Mouse (Mus musculus): Measurements from ENCODE around the gene Gm10644. TPM values are rescaled to one million over a fixed set of nuclear protein-coding genes. Genes with fewer than 3 reads are reported as not detected.

Gene Gm10644
- polyA plus RNA-seq, 1 experiment from 2014 or later: 0.37 TPM

DNA sequence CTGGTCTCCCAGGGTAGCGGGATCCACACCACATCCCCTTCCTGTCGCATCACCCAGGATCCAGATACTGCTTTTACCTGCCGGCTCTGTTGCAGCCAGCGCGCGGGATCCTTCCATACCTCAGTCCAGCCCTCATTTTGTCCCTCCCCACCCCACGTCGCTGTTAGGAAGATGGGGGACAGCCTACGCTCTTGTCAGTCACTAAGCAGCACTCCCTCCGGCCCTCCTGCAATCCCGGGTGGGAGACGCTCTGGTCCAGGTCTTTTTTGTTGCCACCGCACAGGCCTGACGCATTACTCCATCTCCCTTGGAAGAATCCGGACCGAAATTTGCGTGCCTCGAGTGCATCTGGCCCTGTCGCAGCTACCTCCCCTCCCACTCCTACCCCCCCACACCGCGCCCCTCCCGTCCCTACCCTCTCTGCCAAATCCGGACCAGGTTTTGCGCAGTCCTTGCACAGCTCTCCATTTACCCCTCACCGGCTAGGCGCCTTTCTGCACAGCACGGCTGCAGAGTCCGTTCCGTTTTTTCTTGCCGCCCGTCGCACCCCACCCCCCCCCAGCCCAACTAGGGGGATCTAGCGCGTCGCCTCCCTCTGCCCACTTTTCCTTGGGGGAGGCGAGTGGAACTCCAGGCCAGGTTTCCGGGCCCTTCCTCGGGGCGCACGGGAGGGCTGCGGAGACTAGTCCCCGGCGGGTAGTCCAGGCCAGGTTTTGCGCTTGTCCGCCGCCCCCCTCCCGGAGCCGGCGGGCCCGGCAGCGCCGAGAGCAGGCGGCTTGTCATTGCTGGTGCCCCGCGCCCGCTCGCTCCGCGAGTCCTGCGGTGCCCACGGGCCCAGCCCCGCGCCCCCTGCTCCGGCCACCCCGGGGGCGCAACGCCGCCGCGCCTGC, 55.4 kb downstream of the Gm10644 start, which contains the start of gene Adgrl1:
TSS of gene Adgrl1 (plus strand) at position 743 of the 890 bp plus-strand sequence.
- Histone ChIP-seq H3K4me3 (ENCODE audit: low read depth, low read length) (peak within 1 kb of the TSS; percentile 86), H3K4me2 (peak within 1 kb of the TSS; percentile 97), H3K9me3 (ENCODE audit: control insufficient read depth, low read length) (no peaks in the 10 kb centered on the region), H3K27me3 (replicated peaks; ENCODE audit: control insufficient read depth, insufficient read depth, low read length) (peaks cover 38% of the 10 kb centered on the region), H3K9ac (ENCODE audit: low read depth, low read length) (peak within 1 kb of the TSS; percentile 80), H3K4me1 (replicated peaks; ENCODE audit: control insufficient read depth, insufficient read depth, low read length) (peaks cover 37% of the 10 kb centered on the region), H3K36me3 (ENCODE audit: control insufficient read depth, insufficient read depth, low read length) (no peaks in the 10 kb centered on the region), H3K27ac (ENCODE audit: low read depth, low read length) (peak within 1 kb of the TSS; percentile 93)
- peak; percentile 90 for DNase-seq (ENCODE audit: low spot score)
- WGBS: under 1% methylated on average over 68 of the region's 70 CpGs
- peak; percentile 83 for ATAC-seq (replicated peaks; ENCODE audit: low FRiP score)

DNA sequence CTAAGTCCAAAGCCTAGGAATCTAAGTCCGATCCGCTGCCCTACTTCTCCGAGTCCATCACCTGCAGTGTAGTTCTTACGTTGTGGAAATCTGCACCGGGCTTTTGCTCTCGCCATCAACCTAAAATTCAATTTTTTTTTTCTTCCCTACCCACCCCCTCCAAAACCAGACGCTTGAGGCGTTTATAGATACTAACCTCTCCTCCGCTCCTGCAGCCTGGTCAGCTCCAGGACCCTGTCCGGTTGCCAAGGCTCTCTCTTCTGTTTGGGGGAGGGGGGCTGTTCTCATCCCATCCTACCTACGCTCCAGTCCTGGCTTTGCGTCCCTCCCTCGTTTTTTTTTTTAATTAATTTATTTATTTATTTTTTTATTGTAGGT, 56.0 kb downstream of the Gm10644 start:
- Histone ChIP-seq H3K27me3 (replicated peaks; ENCODE audit: control insufficient read depth, insufficient read depth, low read length) (peaks cover 39% of the 10 kb centered on the region), H3K9me3 (ENCODE audit: control insufficient read depth, low read length) (no peaks in the 10 kb centered on the region), H3K4me1 (replicated peaks; ENCODE audit: control insufficient read depth, insufficient read depth, low read length) (peaks cover 31% of the 10 kb centered on the region), H3K4me3 (ENCODE audit: low read depth, low read length) (peak overlapping the region; percentile 86), H3K9ac (ENCODE audit: low read depth, low read length) (peak overlapping the region; percentile 80; the same call in 1 of the 2 replicates), H3K4me2 (peak overlapping the region; percentile 97), H3K36me3 (ENCODE audit: control insufficient read depth, insufficient read depth, low read length) (no peaks in the 10 kb centered on the region), H3K27ac (ENCODE audit: low read depth, low read length) (peak overlapping the region; percentile 93)
- DNase-seq (ENCODE audit: low spot score): no peak
- 2% methylated on average over 13 of the region's 13 CpGs for WGBS
- no peak; the same call in 1 of the 2 replicates for ATAC-seq (replicated peaks; ENCODE audit: low FRiP score)

DNA sequence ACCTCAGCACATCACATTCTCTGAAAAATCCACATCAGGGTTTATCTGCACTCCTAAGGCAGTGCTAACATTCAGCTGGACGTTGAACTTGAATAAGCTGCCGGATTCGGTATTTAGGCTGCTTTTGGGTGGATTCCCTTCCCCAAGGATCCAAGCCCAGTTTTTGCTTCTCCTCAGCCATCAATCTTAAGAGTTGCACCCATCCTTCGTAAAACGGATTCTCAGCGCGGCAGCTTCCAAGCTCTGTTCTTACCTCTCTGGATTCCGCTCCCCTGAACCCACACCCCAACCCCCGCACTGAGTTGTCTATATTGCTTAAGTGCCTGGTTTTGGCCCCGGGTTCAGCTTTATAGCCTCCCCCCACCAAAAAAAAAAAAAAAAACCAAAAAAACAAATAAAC, 56.5 kb downstream of the Gm10644 start:
- WGBS: 14% methylated on average over 10 of the region's 10 CpGs
- Histone ChIP-seq H3K4me2 (peak overlapping the region; percentile 97), H3K4me1 (replicated peaks; ENCODE audit: control insufficient read depth, insufficient read depth, low read length) (peaks cover 26% of the 10 kb centered on the region), H3K27me3 (replicated peaks; ENCODE audit: control insufficient read depth, insufficient read depth, low read length) (peaks cover 39% of the 10 kb centered on the region), H3K27ac (ENCODE audit: low read depth, low read length) (peak overlapping the region; percentile 93), H3K4me3 (ENCODE audit: low read depth, low read length) (peak overlapping the region; percentile 86), H3K9ac (ENCODE audit: low read depth, low read length) (no peak overlapping the region), H3K36me3 (ENCODE audit: control insufficient read depth, insufficient read depth, low read length) (no peaks in the 10 kb centered on the region), H3K9me3 (ENCODE audit: control insufficient read depth, low read length) (no peaks in the 10 kb centered on the region)
- ATAC-seq (replicated peaks; ENCODE audit: low FRiP score): no peak
- DNase-seq (ENCODE audit: low spot score): no peak

DNA sequence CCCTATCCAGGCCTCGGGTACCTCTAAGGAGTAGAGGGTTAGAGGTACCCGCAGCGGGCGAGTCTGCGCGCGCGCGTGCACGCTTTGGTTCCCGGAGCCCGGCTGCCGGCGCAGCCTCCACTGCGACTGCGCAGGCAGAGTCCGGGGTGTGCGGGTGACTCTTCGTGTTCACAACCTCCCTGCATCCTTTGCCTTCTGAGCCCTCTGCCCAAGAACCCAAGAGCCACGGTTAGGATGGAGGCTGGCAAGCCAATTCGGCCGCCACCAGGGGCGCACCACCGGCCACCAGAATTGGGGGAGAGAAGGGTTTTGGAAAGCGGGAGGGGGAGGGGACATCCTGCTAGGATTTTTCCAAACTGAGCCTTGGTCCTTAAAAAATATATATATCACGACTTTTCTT, 57.8 kb downstream of the Gm10644 start:
- Histone ChIP-seq H3K27ac (ENCODE audit: low read depth, low read length) (no peak overlapping the region), H3K27me3 (replicated peaks; ENCODE audit: control insufficient read depth, insufficient read depth, low read length) (peaks cover 38% of the 10 kb centered on the region), H3K9ac (ENCODE audit: low read depth, low read length) (no peak overlapping the region), H3K4me2 (peak overlapping the region; percentile 62), H3K4me3 (ENCODE audit: low read depth, low read length) (peak overlapping the region; percentile 15; the same call in 1 of the 2 replicates), H3K9me3 (ENCODE audit: control insufficient read depth, low read length) (no peaks in the 10 kb centered on the region), H3K4me1 (replicated peaks; ENCODE audit: control insufficient read depth, insufficient read depth, low read length) (peaks cover 13% of the 10 kb centered on the region), H3K36me3 (ENCODE audit: control insufficient read depth, insufficient read depth, low read length) (no peaks in the 10 kb centered on the region)
- 9% methylated on average over 26 of the region's 26 CpGs for WGBS
- no peak for ATAC-seq (replicated peaks; ENCODE audit: low FRiP score)
- DNase-seq (ENCODE audit: low spot score): no peak

DNA sequence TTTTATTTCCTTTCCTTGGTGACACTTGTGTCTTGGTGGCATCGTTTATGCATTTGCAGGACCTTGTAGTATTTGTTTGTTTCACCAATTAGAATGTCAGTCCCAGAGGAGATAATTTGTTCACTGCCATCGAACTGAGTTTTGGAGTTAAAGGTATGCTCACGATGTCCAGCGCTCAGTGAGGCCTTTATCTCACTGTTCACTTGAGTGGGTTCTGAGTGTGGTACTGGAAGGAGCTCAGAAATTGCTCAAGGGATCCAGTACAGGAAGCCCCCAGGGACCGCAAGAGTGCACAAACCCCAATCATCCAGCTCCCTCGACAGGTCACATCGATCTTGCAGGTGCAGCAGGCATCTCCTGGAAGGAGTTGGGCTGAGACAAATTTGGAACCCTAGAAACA, 58.5 kb downstream of the Gm10644 start:
- Histone ChIP-seq H3K27me3 (replicated peaks; ENCODE audit: control insufficient read depth, insufficient read depth, low read length) (peaks cover 33% of the 10 kb centered on the region), H3K4me1 (replicated peaks; ENCODE audit: control insufficient read depth, insufficient read depth, low read length) (peaks cover 8% of the 10 kb centered on the region), H3K27ac (ENCODE audit: low read depth, low read length) (no peak overlapping the region), H3K36me3 (ENCODE audit: control insufficient read depth, insufficient read depth, low read length) (no peaks in the 10 kb centered on the region), H3K4me3 (ENCODE audit: low read depth, low read length) (no peak overlapping the region), H3K9ac (ENCODE audit: low read depth, low read length) (no peak overlapping the region), H3K4me2 (no peak overlapping the region), H3K9me3 (ENCODE audit: control insufficient read depth, low read length) (no peaks in the 10 kb centered on the region)
- ATAC-seq (replicated peaks; ENCODE audit: low FRiP score): no peak
- WGBS: 76% methylated on average over 7 of the region's 7 CpGs
- no peak for DNase-seq (ENCODE audit: low spot score)

DNA sequence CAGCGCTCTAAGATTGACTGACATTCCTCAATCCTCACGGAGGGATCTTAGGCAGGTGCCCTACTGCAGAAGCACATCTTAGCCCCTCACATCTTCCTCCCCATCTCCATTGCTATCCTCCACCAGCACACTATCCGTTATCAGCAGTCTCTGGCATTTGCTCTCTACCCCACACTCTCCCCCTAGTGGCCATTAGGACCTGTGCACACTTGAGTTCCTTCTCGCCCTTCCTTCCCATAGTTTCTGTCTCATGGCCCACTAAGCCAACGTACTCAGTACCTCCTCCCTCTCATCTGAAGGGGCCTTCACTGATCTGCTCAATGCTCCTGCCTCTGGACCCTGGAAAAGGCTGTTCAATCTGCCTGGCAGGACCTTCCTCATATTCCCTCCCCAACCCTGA, 59.1 kb downstream of the Gm10644 start:
- no peak overlapping the region for H3K4me3 ChIP-seq (ENCODE audit: low read depth, low read length)
- peaks cover 5% of the 10 kb centered on the region for H3K4me1 ChIP-seq (replicated peaks; ENCODE audit: control insufficient read depth, insufficient read depth, low read length)
- H3K9ac ChIP-seq (ENCODE audit: low read depth, low read length): no peak overlapping the region
- no peak overlapping the region for H3K27ac ChIP-seq (ENCODE audit: low read depth, low read length)
- no peaks in the 10 kb centered on the region for H3K9me3 ChIP-seq (ENCODE audit: control insufficient read depth, low read length)
- ATAC-seq (replicated peaks; ENCODE audit: low FRiP score) (no peak), DNase-seq (ENCODE audit: low spot score) (no peak)
- no peak overlapping the region for H3K4me2 ChIP-seq
- no peaks in the 10 kb centered on the region for H3K36me3 ChIP-seq (ENCODE audit: control insufficient read depth, insufficient read depth, low read length)
- peaks cover 30% of the 10 kb centered on the region for H3K27me3 ChIP-seq (replicated peaks; ENCODE audit: control insufficient read depth, insufficient read depth, low read length)
- 6% methylated on average over 5 of the region's 5 CpGs for WGBS

DNA sequence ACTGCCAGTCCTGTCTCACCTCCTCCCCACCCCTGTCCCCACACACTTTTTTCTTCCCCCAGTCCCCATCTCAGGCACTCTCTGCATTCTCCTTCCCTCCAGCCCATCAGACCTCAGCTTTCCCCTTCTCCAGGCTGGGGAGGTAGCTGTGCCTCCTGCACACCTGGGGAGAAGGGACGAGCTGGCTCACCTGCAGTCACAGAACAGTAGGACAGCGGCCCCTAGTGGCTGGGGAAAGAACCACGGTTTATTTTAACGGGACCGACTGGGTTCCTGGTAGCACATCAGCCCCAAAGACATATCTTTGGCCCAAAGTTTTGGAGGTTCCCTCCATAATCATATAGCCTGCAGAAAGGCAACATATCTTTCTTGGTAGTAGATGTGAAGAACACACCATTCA, 61.1 kb downstream of the Gm10644 start:
- DNase-seq (ENCODE audit: low spot score) (peak; percentile 74), ATAC-seq (replicated peaks; ENCODE audit: low FRiP score) (no peak)
- Histone ChIP-seq H3K27me3 (replicated peaks; ENCODE audit: control insufficient read depth, insufficient read depth, low read length) (peaks cover 27% of the 10 kb centered on the region), H3K4me1 (replicated peaks; ENCODE audit: control insufficient read depth, insufficient read depth, low read length) (0 out of 2 replicates have a peak, but pooled peaks cover 2% of the 10 kb centered on the region), H3K27ac (ENCODE audit: low read depth, low read length) (no peak overlapping the region), H3K36me3 (ENCODE audit: control insufficient read depth, insufficient read depth, low read length) (no peaks in the 10 kb centered on the region), H3K9me3 (ENCODE audit: control insufficient read depth, low read length) (no peaks in the 10 kb centered on the region), H3K9ac (ENCODE audit: low read depth, low read length) (no peak overlapping the region), H3K4me2 (no peak overlapping the region), H3K4me3 (ENCODE audit: low read depth, low read length) (no peak overlapping the region)
- under 1% methylated on average over 5 of the region's 5 CpGs for WGBS

DNA sequence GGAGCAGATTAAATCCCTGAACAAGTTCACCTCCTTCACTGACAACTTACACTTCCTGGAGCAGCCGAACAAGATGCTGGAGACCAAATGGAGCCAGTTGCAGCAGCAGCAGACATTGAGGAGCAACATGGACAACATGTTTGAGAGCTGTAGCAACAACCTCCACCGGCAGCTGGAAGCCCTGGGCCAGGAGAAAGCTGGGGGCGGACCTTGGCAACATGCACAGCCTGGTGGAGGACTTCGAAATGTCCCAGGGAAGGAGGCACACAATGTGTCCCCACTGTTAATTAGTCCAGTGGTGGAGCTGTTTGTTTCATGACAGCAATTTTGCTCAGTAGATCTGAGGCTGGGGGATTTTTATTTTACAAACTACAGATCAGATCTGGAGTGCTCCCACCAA, 62.9 kb downstream of the Gm10644 start:
- no peaks in the 10 kb centered on the region for H3K9me3 ChIP-seq (ENCODE audit: control insufficient read depth, low read length)
- no peaks in the 10 kb centered on the region for H3K36me3 ChIP-seq (ENCODE audit: control insufficient read depth, insufficient read depth, low read length)
- no peak overlapping the region for H3K27ac ChIP-seq (ENCODE audit: low read depth, low read length)
- ATAC-seq (replicated peaks; ENCODE audit: low FRiP score) (no peak), DNase-seq (ENCODE audit: low spot score) (no peak)
- peaks cover 15% of the 10 kb centered on the region for H3K27me3 ChIP-seq (replicated peaks; ENCODE audit: control insufficient read depth, insufficient read depth, low read length)
- WGBS: 74% methylated on average over 4 of the region's 4 CpGs
- H3K4me3 ChIP-seq (ENCODE audit: low read depth, low read length): no peak overlapping the region
- no peak overlapping the region for H3K9ac ChIP-seq (ENCODE audit: low read depth, low read length)
- no peaks in the 10 kb centered on the region for H3K4me1 ChIP-seq (replicated peaks; ENCODE audit: control insufficient read depth, insufficient read depth, low read length)
- H3K4me2 ChIP-seq: no peak overlapping the region

DNA sequence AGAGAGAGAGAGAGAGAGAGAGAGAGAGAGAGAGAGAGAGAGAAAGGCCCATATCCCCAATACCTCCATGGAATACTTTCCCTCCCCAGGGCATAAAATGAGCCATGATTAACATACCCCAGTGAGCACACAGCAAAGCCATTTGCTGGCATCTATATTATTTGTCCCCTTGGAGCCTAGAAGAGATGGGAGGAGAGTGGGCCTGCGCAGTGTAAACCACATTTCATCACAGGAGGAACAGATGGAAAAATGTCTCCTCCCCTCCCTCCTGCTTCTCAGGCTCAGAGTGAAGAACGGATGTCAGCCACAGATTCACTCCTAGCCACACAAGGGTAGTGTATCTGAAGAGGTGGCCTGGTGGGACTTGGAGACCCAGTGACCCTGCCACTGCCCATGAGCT, 66.6 kb downstream of the Gm10644 start:
- no peak overlapping the region for H3K9ac ChIP-seq (ENCODE audit: low read depth, low read length)
- ATAC-seq (replicated peaks; ENCODE audit: low FRiP score) (no peak), DNase-seq (ENCODE audit: low spot score) (no peak)
- H3K27me3 ChIP-seq (replicated peaks; ENCODE audit: control insufficient read depth, insufficient read depth, low read length): no peaks in the 10 kb centered on the region
- no peaks in the 10 kb centered on the region for H3K4me1 ChIP-seq (replicated peaks; ENCODE audit: control insufficient read depth, insufficient read depth, low read length)
- H3K4me3 ChIP-seq (ENCODE audit: low read depth, low read length): no peak overlapping the region
- no peaks in the 10 kb centered on the region for H3K36me3 ChIP-seq (ENCODE audit: control insufficient read depth, insufficient read depth, low read length)
- no peaks in the 10 kb centered on the region for H3K9me3 ChIP-seq (ENCODE audit: control insufficient read depth, low read length)
- 61% methylated on average over 2 of the region's 2 CpGs for WGBS
- H3K4me2 ChIP-seq: no peak overlapping the region
- H3K27ac ChIP-seq (ENCODE audit: low read depth, low read length): no peak overlapping the region
